Mouse (Mus musculus) olfactory bulb, adult 2 months (tissue): ENCODE results near the gene Pbrm1. TPM values are rescaled to one million over a fixed set of nuclear protein-coding genes. Genes with fewer than 3 reads are reported as not detected.

ENCODE experiments used
- H3K27ac ChIP-seq: fragments of 200-500 bp; 2 replicates; pipeline ENCODE4 v1.5.1; 2012; ENCODE audit warnings: low read depth, low read length; ENCODE audit not compliant: insufficient read depth
- H3K4me1 ChIP-seq: fragments of 200-500 bp; 2 replicates; pipeline ENCODE4 v1.6.1; 2012; ENCODE audit warnings: low read length; ENCODE audit not compliant: control insufficient read depth, insufficient read depth
- H3K4me3 ChIP-seq: fragments of 200-500 bp; 2 replicates; pipeline ENCODE4 v1.5.1; 2012; ENCODE audit warnings: mild to moderate bottlenecking, low read depth, low read length, moderate library complexity; ENCODE audit not compliant: insufficient read depth
- CTCF ChIP-seq: fragments of 200-500 bp; IDR thresholded peaks from 2 replicates; pipeline ENCODE4 v1.5.1; 2012; ENCODE audit warnings: low read depth, mild to moderate bottlenecking, low read length, moderate library complexity; ENCODE audit not compliant: insufficient read depth
- POLR2A ChIP-seq: fragments of 200-500 bp; IDR thresholded peaks from 2 replicates; pipeline ENCODE4 v1.6.1; 2012; ENCODE audit warnings: mild to moderate bottlenecking, low read depth, low read length, moderate library complexity; ENCODE audit not compliant: insufficient read depth
- WGBS: fragments of 180-500 bp; shearing (Covaris S2); methylation state at CpG from one replicate; pipeline ENCODE4 v1.1.7; 2018; 5-methylcytosine and 5-hydroxymethylcytosine counted together
- polyA plus RNA-seq: library from polyadenylated mRNA; stranded (reverse); fragments of >200 nt; gene quantifications from 2 replicates; pipeline ENCODE4 v1.2.4, GENCODE M21; 2012; ENCODE audit warnings: low replicate concordance; ENCODE audit not compliant: missing spikeins, insufficient read depth, insufficient read length

Pbrm1 gene
- polyA plus RNA-seq, 1 experiment, result 82.9 TPM

DNA sequence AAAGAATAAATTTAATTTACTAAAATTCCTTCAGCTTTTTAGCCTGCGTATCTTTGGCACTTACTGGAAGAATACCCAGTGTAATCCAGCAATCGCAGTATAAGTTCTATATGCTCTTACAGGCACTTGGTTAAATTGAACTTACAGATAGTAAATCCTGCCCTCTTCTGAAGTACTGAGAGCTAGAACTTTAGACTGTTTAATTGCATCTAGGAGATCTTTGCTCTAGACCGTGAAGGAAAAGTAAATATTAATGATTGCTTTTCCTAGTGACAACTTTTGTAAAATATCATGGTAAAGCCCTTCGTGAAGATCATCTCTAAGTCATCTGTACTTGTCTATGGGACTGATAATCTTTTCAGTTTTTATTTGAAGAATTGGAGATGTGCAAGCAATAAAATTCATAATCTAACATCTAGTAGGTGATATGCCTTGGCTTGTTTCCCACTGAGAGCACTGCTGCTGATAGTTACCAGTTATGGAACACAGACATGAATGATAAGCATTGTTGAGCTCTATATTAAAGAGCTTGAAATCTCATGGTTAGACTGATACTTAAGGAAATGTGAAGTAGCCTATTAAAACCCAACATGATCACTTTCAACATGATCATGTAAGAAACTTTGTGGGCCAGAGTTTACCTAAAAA, 50.3 kb downstream of the Pbrm1 start:
- no peaks in the 10 kb centered on the region for H3K4me1 ChIP-seq
- H3K27ac ChIP-seq, result no peak overlapping the region
- H3K4me3 ChIP-seq, result no peak overlapping the region
- TF ChIP-seq CTCF (no peak), POLR2A (no peak)
- 97% methylated on average over 4 of the region's 4 CpGs for WGBS

DNA sequence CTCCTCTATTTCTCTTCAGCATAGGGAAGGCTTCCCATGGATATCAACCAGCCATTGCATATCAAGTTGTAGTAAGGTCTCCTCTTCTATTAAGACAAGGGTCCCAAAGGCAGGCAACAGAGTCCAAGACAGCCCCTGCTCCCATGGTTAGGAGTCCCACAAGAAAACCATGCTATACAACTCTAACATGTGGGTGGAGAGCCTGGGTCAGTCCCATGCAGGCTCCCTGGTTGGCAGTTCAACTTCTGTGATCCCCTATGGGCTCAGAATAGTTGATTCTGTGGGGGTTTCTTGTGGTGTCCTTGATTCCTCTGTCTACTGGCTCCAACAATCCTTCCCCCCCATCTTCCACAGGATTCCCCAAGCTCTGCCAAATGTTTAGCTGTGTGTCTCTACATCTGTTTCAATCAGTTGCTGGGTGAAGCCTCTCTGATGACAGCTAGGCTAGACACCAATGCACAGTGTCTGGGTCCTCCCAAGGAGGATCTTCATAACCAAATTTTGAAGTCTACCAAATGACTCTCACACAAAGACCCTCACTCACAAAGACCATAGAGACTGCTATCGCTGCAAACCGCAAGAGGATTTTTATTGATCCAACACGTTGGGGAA, 59.8 kb downstream of the Pbrm1 start:
- 94% methylated on average over 3 of the region's 3 CpGs for WGBS
- H3K4me3 ChIP-seq, result no peak overlapping the region
- no peaks in the 10 kb centered on the region for H3K4me1 ChIP-seq
- H3K27ac ChIP-seq, result no peak overlapping the region
- TF ChIP-seq POLR2A (no peak), CTCF (no peak)

DNA sequence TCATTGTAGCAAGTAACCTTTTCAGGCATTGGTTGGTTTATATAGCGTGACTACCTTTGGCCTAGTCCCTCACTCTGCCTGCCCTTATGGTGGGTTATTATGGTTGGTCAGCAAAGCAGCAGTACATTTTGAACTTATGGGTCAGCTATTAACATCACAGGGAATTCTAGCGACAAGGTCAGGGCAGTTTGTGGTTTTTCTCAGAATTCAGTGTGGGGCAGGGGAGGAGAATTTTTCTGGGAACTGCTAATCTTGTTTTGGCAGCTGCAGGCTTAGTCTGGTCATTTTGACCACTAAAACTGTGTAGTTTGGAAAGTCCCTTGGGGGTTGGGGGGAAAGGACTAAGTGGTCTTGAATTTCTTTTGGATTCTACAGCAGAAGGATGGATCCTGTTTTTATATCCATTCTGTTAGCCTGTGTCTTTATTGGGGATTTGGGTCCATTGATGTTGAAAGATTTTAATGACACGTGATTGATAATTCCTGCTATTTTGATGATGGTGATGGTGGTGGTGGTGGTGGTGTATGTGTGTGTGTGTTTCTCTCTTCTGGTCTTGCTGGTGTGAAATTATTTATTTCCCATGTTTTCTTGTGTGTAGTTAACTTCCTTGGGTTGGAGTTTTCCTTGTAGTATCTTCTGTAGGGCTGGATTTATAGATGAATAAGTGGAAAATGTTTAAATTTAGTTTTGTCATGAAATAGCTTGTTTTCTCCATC, 60.5 kb downstream of the Pbrm1 start:
- WGBS, result 92% methylated on average over 3 of the region's 3 CpGs
- Histone ChIP-seq H3K27ac (no peak overlapping the region), H3K4me3 (no peak overlapping the region), H3K4me1 (no peaks in the 10 kb centered on the region)
- no peak for TF ChIP-seq CTCF
- TF ChIP-seq POLR2A, result no peak

DNA sequence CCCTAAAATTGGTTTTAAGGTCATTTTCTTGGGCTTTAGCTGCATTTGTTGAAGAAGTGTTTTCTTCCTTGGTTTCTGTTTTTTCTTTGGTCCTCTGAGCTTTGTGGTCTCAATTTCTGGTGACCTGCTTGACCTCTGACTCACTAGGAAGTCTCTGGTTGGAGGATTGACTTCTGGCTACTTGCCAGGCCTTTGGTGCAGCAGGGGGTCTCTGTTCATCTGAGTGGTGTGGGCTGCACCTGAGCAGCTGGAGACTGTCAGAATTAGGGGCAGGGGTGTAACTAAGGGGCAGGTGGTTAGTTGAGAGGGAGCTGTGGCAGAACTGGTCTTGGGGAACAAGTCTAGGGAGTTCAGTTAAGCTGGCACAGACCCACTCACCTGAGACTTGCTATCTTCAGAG, 62.2 kb downstream of the Pbrm1 start:
- Histone ChIP-seq H3K4me3 (no peak overlapping the region), H3K27ac (no peak overlapping the region), H3K4me1 (no peaks in the 10 kb centered on the region)
- no peak for TF ChIP-seq CTCF
- TF ChIP-seq POLR2A, result no peak

DNA sequence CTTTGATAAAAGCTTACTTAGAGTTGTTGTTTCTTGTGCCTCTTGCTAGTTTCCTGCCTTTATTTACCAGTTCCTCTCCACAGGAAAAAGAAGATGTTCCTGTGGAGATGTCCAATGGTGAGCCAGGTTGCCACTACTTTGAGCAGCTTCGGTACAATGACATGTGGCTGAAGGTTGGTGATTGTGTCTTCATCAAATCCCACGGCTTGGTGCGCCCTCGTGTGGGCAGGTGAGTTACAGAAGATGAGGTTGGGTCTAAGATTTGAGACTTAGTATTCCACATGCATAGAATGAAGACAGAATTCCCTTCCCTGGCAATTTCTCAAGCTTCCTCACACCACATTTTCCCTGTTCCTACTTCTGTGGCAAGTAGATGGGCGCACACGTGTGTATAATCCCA, 68.5 kb downstream of the Pbrm1 start:
- 83% methylated on average over 6 of the region's 6 CpGs for WGBS
- Histone ChIP-seq H3K27ac (no peak overlapping the region), H3K4me1 (no peaks in the 10 kb centered on the region), H3K4me3 (no peak overlapping the region)
- TF ChIP-seq CTCF (no peak), POLR2A (no peak)

DNA sequence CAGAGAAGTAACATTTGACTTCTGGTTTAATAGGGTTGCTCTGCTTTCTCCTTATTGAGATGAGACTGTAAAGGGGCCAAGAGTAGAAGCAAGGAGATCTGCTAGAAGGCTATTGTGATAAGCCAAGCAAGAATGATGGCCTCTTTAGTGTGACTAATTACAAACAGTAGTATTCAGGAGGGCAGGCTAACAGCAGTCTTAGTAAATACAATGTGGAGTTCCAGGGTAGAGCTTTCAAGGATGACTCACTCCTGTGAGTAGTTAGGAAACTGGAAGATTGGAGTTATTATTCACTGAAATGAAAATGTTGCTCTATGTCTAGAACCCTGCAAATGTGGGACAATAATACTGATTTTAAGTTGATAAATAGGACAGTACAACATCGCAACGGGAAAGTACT, 69.6 kb downstream of the Pbrm1 start:
- H3K27ac ChIP-seq, result no peak overlapping the region
- no peaks in the 10 kb centered on the region for H3K4me1 ChIP-seq
- TF ChIP-seq CTCF (no peak), POLR2A (no peak)
- WGBS, result 70% methylated on average over 2 of the region's 2 CpGs
- H3K4me3 ChIP-seq, result no peak overlapping the region

DNA sequence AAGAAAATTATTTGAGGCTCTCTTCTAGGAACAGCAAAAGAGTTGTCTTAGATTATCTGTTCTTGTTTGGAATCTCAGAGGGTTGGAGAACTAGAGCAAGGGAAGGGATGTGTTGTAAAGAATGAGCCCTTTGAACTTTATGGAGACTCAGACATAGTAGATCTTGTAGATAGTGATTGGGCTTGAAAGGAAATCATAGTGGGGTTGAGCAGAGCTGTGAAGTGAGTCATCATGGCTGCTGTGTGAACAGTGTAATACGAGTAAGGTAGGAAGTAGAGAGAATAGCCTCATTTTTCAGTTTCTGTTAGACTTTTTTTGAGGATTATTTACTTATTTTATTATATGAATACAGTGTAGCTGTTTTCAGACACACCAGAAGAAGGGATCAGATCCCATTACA, 71.0 kb downstream of the Pbrm1 start:
- no peak overlapping the region for H3K27ac ChIP-seq
- H3K4me1 ChIP-seq, result no peaks in the 10 kb centered on the region
- H3K4me3 ChIP-seq, result no peak overlapping the region
- no peak for TF ChIP-seq POLR2A
- TF ChIP-seq CTCF, result no peak
- WGBS, result 54% methylated on average over 1 of the region's 1 CpGs

DNA sequence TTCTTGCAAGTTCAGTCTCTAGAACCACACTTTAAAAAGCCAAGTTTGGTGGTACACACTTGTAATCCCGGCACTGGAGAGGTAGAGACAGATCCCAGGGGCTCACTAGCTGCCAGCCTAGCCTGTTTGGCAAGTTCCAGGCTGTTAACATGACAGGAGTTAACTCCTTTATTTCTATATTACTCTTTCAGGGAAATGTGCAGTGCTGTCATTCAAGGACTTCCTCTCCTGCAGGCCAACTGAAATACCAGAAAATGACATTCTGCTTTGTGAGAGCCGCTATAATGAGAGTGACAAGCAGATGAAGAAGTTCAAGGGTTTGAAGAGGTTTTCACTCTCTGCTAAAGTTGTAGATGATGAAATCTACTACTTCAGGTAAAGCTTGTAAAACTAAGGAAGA, 86.2 kb downstream of the Pbrm1 start:
- TF ChIP-seq CTCF, result no peak
- no peak for TF ChIP-seq POLR2A
- 93% methylated on average over 2 of the region's 2 CpGs for WGBS

DNA sequence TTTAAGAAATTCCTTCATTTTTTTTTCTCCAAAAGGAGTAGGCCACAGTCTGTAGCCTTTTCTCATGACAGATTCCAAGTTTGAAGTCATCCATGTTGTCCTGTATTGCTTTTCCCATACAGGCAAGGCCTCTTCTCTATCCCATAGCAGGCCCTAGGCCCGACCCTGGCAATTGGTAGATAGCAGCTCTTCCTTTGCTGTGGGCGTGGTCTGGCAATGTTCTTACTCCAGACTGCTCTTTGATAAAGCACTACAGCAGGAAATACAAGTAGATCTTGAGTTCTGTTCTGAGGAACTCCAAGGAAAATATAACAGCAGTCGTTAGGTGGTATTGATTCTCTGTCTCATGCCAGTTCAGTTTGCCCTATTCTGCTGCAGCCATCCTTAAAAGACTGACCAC, 91.7 kb downstream of the Pbrm1 start:
- TF ChIP-seq POLR2A (no peak), CTCF (no peak)
- Histone ChIP-seq H3K4me1 (no peaks in the 10 kb centered on the region), H3K4me3 (no peak overlapping the region), H3K27ac (no peak overlapping the region)
- WGBS, result 71% methylated on average over 3 of the region's 3 CpGs

More for the DNA sequence above, 86.2 kb downstream of the Pbrm1 start:
- Histone ChIP-seq H3K4me1 (no peaks in the 10 kb centered on the region), H3K4me3 (no peak overlapping the region), H3K27ac (no peak overlapping the region)
